Mouse (Mus musculus): ENCODE data around the gene Mark1.

The Mark1 gene

DNA sequence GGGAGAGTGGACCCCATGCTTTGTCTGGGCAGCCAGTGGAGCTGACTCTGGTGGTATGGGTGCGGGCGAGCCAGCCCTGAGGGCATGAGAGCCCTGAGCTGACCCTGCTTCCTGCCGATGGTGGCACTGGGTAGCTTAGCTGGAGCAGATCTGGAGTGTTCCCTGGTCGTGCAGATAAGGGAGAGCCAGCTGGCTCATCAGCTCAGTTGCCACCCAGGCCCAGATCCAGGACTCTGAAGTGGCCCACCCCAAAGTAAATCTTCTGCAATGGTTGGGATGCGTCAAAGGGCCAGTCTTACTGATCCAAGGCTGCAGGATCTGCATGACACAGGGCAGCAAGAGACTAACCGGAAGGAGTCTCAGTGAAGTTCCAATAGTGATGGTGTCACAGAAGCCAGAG lies 109.9 kb downstream of the Mark1 start:
- no peak for DNase-seq (ENCODE audit: low spot score in 2 of 2)

GRCm38 (mm10) chr1:184886160-184886559 lies 113.2 kb downstream of the Mark1 start:
- no peak for DNase-seq (ENCODE audit: low spot score in 2 of 2)

DNA sequence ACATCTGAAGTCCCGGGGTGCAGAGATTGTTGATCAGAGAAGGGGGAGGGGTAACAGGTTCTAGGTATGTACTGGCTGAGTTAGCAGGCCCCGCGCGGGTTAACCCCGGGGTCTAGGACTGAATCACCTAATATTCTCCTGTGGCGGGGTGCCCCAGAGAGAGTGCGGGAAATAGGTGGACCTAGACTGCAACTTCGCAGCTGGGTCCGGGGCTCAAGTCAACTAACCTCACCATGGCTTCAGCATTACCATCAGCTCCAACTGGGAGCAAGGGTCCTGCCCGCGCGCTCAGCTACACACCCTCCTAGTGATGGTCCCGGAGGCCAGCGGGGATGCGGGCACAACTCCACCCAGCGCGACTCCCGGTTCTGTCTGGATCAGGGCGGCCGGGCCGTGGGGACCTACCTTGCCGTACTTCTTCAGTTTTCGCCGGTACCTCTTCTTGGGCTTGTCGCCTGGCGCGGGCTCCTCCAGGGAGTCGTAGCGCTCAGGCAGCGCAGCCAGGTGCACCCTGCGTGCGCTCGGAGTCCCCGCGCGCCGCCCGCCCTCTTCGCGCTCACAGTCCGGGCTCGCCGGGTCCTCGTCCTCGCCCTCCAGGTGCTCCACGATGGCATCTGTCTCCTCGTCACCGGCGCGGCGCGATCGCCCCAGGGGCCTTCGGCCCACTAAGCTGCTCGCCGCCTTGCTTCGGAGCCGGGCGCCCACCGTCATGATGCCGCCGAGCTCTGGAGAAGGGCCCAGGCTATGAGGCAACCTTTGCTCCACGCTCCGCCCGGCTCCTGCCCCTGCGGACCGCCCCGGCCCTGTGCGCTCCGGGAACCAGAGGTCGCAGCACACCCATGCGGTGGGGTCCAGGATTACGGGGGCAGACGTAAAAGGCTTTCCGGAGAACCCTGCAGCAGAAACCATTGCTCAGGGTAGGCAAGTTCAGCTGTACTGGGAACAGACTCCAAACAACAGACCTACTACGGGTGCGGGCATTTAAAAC lies 116.8 kb downstream of the Mark1 start, which contains the start of gene C130074G19Rik:
C130074G19Rik (minus strand) TSS at position 938 of the 988 bp plus-strand sequence.
- peak in 1 of 2 experiments; percentile 9 for DNase-seq (ENCODE audit: low spot score in 2 of 2)

GRCm38 (mm10) chr1:184881861-184882260 lies 117.5 kb downstream of the Mark1 start:
- no peak for DNase-seq (ENCODE audit: low spot score in 2 of 2)

- no peak for DNase-seq (ENCODE audit: low spot score in 2 of 2)
These were observed 118.2 kb downstream of the Mark1 start for GRCm38 (mm10) chr1:184881211-184881610.

DNA sequence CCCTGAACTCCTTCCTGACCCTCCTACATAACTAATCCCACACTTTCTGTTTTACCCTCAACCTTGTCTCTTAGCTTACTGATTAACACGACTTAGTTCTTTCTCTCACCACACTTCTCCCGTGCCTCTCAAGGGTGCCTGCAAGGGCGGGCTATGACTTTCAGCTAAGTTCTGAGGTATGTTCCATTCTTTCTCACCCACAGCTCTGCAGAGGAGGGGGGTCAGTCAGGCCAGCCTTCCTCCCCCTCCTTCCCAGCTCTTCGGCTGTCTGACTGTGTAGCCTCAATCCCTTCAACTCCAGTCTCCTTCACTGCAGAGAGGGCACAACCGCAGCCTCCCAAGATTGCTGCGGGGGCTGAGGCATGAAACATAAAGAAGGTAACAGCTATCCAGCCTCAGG lies 120.5 kb downstream of the Mark1 start:
- no peak for DNase-seq (ENCODE audit: low spot score in 2 of 2)

DNA sequence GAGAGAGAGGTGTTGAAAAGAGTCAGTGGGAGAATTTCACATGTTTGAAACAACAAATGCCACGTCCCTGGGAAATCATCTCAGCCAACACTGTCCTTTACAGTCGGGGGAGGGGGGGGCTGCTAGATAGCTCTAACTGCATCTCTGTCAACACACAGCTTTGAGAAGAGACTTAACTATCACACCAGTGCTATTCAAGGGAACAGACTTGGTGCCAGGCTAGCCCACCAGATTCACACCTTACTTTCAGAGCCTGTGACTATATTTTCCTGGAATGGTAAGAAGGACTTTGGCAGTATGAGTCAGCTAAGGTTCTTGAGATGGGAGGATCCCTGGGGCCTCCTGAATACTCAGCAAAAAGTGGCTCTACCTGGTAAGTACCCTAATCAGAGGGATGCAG lies 122.1 kb downstream of the Mark1 start:
- DNase-seq (ENCODE audit: low spot score in 2 of 2), result no peak

- no peak for DNase-seq (ENCODE audit: low spot score in 2 of 2)
These were observed 125.5 kb downstream of the Mark1 start for GRCm38 (mm10) chr1:184873910-184874309.

GRCm38 (mm10) chr1:184872069-184872819 lies 127.1 kb downstream of the Mark1 start:
- DNase-seq (ENCODE audit: low spot score in 2 of 2), result no peak

DNA sequence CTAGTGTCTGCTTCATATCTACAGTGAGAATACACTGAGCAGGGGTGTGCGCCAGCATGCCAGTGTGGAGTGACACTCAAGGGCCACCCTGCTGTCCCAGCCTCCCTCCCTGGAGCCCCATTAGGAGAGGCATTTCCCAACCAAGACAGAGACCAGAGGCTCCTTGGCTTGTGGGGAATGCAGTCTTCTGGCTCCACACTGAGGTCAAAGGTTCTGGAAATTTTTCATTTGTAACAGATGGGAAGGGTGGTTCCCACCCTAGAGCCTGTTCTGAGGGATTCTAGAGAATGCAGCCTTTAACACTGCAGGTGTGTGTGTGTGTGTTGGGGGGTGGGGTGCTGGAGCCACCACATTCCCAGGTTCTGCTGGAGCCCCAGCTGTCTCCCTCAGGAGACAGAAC lies 127.9 kb downstream of the Mark1 start:
- no peak for DNase-seq (ENCODE audit: low spot score in 2 of 2)

- DNase-seq (ENCODE audit: low spot score in 2 of 2), result no peak
These were observed 128.6 kb downstream of the Mark1 start for GRCm38 (mm10) chr1:184870646-184871385.

GRCm38 (mm10) chr1:184869939-184870565 lies 129.3 kb downstream of the Mark1 start:
- DNase-seq (ENCODE audit: low spot score in 2 of 2), result no peak

- no peak for DNase-seq (ENCODE audit: low spot score in 2 of 2)
These were observed 131.7 kb downstream of the Mark1 start for GRCm38 (mm10) chr1:184867640-184868120.

GRCm38 (mm10) chr1:184864381-184864801 lies 135.0 kb downstream of the Mark1 start:
- no peak for DNase-seq (ENCODE audit: low spot score in 2 of 2)

DNA sequence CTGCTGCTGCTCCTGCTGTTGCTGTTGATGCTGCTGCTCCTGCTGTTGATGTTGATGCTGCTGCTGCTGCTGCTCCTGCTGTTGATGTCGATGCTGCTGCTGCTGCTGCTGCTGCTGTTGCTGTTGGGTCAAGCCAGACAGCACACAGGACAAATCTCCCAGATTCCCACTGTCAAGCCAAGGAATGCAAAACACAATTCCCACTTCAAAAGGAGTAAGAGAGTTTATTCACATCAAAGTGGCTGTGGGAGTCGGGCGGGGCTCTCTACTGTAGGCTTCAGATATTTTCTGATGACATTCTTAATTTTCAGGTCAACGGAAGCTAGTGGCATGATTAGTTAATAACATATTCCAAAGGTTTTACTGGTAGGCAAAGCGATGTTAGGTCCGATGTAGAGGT lies 136.7 kb downstream of the Mark1 start:
- DNase-seq (ENCODE audit: low spot score in 2 of 2), result no peak

- no peak for DNase-seq (ENCODE audit: low spot score in 2 of 2)
These were observed 137.8 kb downstream of the Mark1 start for GRCm38 (mm10) chr1:184861551-184861950.

GRCm38 (mm10) chr1:184860276-184860675 lies 139.1 kb downstream of the Mark1 start:
- DNase-seq (ENCODE audit: low spot score in 2 of 2), result no peak

GRCm38 (mm10) chr1:184858253-184858652 lies 141.1 kb downstream of the Mark1 start:
- DNase-seq (ENCODE audit: low spot score in 2 of 2), result no peak

DNA sequence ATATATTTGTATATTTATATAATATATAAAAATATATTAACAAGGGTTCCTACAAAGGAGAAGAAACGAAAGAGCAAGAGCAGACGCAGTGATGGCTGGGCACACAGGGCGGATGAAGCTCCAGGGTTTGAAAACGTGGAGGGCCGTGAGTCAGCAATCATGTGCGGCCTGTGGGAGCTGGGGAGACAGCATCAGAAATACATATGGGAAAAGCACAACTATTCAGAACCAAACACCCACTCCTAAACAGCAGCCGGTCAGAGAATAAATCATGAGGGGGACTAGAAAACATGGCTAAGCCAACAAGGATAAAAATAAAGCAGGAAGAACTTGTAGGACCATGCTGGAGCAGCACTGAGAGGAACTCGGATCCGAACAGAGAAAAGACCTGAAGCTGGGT lies 142.2 kb downstream of the Mark1 start:
- no peak for DNase-seq (ENCODE audit: low spot score in 2 of 2)

- no peak for DNase-seq (ENCODE audit: low spot score in 2 of 2)
These were observed 145.4 kb downstream of the Mark1 start for GRCm38 (mm10) chr1:184853922-184854321.

GRCm38 (mm10) chr1:184853339-184853738 lies 146.0 kb downstream of the Mark1 start:
- DNase-seq (ENCODE audit: low spot score in 2 of 2), result peak; percentile 16 to 56
